ENCODE assay signal across 23 mouse cellular contexts in genomic region chr10:116557166-116557565, GRCm38 (mm10). TPM values are rescaled to one million over a fixed set of nuclear protein-coding genes. Genes with fewer than 3 reads are reported as not detected.
DNase-seq lines count a peak whose midpoint lies in the region; ATAC-seq and TF ChIP-seq lines count a peak whose summit lies in the region.
"Had no signal": no experiment of that assay in that cellular context is flagged by ENCODE, and none has a peak within 500 bp of the region (broad histone marks: within the 10 kb centered on the region; RNA-seq: fewer than 3 reads in every experiment).

No protein-coding gene starts in this region.

- TF ChIP-seq EP300 in ES-Bruce4 (IDR thresholded peaks at IDR 0.05; ENCODE audit: insufficient read depth, low read depth, low read length), result no peak

- DNase-seq in thymus, postnatal 14 days, result peak; percentile 45
- DNase-seq in thymus, adult 18-20 months, result no peak
- no peak for DNase-seq in embryo, embryonic 9.5 days (ENCODE audit: extremely low spot score)
- DNase-seq in heart, adult 18-20 months, result no peak
- no peak for DNase-seq in heart, postnatal 4 days
- DNase-seq: adrenal gland, postnatal 10 days; adrenal gland, postnatal 36 days; cerebellum, adult 18-20 months; cerebellum, adult 9-10 months; cerebellum, postnatal 14 days; gastrocnemius, postnatal 10 days; gastrocnemius, postnatal 36 days; kidney, adult 11 months had no signal

- H3K4me3 ChIP-seq in ES-Bruce4 (ENCODE audit: low read depth, low read length), result no peak overlapping the region
- H3K4me3 ChIP-seq: embryonic facial prominence, embryonic 12.5 days; embryonic facial prominence, embryonic 15.5 days; forebrain, embryonic 15.5 days; hindbrain, embryonic 10.5 days; hindbrain, embryonic 13.5 days; intestine, embryonic 15.5 days had no signal

- H3K4me1 ChIP-seq in ES-Bruce4 (ENCODE audit: control insufficient read depth, insufficient read depth, low read length), result peaks cover 7% of the 10 kb centered on the region
- H3K4me1 ChIP-seq: embryonic facial prominence, embryonic 12.5 days had no signal

- H3K27me3 ChIP-seq in ES-Bruce4 (ENCODE audit: control insufficient read depth, insufficient read depth, low read length, poor library complexity, severe bottlenecking), result no peaks in the 10 kb centered on the region
- H3K27me3 ChIP-seq: CH12.LX; embryonic facial prominence, embryonic 12.5 days; embryonic facial prominence, embryonic 15.5 days; forebrain, embryonic 15.5 days; hindbrain, embryonic 13.5 days; intestine, embryonic 15.5 days had no signal

- H3K27ac ChIP-seq in ES-Bruce4 (ENCODE audit: insufficient read depth, low read length), result 0 out of 2 replicates have a peak overlapping the region, but pooled peaks have one; percentile 41
- H3K27ac ChIP-seq: embryonic facial prominence, embryonic 12.5 days; embryonic facial prominence, embryonic 15.5 days; forebrain, embryonic 15.5 days; hindbrain, embryonic 10.5 days; hindbrain, embryonic 13.5 days; hindbrain, postnatal 0 days; intestine, embryonic 15.5 days had no signal

- H3K9ac ChIP-seq in ES-Bruce4 (ENCODE audit: low read depth, poor library complexity, severe bottlenecking), result no peak overlapping the region
- H3K9ac ChIP-seq: embryonic facial prominence, embryonic 12.5 days; embryonic facial prominence, embryonic 15.5 days; forebrain, embryonic 15.5 days; hindbrain, embryonic 13.5 days; intestine, embryonic 15.5 days had no signal

- ATAC-seq in inflammation-experienced regulatory T-cells, adult 6 months, result peak; percentile 64
- ATAC-seq: forebrain, embryonic 15.5 days; hindbrain, postnatal 0 days; intestine, embryonic 15.5 days had no signal

- TF ChIP-seq CTCF in ES-Bruce4 (IDR thresholded peaks at IDR 0.05; ENCODE audit: low read depth, low read length), result no peak

- no peaks in the 10 kb centered on the region for H3K9me3 ChIP-seq in ES-Bruce4 (replicated peaks; ENCODE audit: control insufficient read depth, insufficient read depth, low read length, poor library complexity, severe bottlenecking)
- H3K9me3 ChIP-seq: embryonic facial prominence, embryonic 15.5 days; intestine, embryonic 15.5 days had no signal

- TF ChIP-seq POLR2A in ES-Bruce4 (IDR thresholded peaks at IDR 0.05; ENCODE audit: insufficient read depth, low read length), result no peak

- no peaks in the 10 kb centered on the region for H3K36me3 ChIP-seq in ES-Bruce4 (ENCODE audit: control insufficient read depth, insufficient read depth, low read length, poor library complexity, severe bottlenecking)
- H3K36me3 ChIP-seq: embryonic facial prominence, embryonic 15.5 days; hindbrain, embryonic 13.5 days; intestine, embryonic 15.5 days had no signal

RNA-seq across cellular contexts. Expression of gene Cnot2, which starts 24.1 kb away (rescaled TPM):
- polyA plus RNA-seq in ES-Bruce4 (2011; ENCODE audit: insufficient read depth, insufficient read length, low read depth, missing spikeins), result 123 and 126 TPM in 2 replicates
- 100 to 1,000 TPM in 1 of 3 experiments, 10 to 100 TPM in 2; 73.2 to 103 (median 86.4) TPM for polyA plus RNA-seq in inflammation-experienced regulatory T-cells, adult 6 months (2017; shearing (Covaris generic))
- 10 to 100 TPM; 38.3 to 39.2 TPM for total RNA-seq in heart, adult 18-20 months (2021)
- 10 to 100 TPM; 60.3 to 66.9 TPM for total RNA-seq in heart, postnatal 4 days (2021)
